13 mouse cellular contexts compared by ENCODE assay signal in genomic region chr12:111271406-111271805, GRCm38 (mm10). TPM values are rescaled to one million over a fixed set of nuclear protein-coding genes. Genes with fewer than 3 reads are reported as not detected.
DNase-seq lines count a peak whose midpoint lies in the region; ATAC-seq and TF ChIP-seq lines count a peak whose summit lies in the region.
"Had no signal": no experiment of that assay in that cellular context is flagged by ENCODE, and none has a peak within 500 bp of the region (broad histone marks: within the 10 kb centered on the region; RNA-seq: fewer than 3 reads in every experiment).

No protein-coding gene starts in this region.

- peak overlapping the region; percentile 41 for H3K4me2 ChIP-seq in heart, embryonic 15.5 days
- H3K4me2 ChIP-seq in midbrain, embryonic 16.5 days (ENCODE audit: low read length): no peak overlapping the region
- peak overlapping the region; percentile 73 for H3K4me2 ChIP-seq in intestine, postnatal 0 days (replicated peaks; ENCODE audit: low read depth)
- peak overlapping the region; percentile 38 for H3K4me2 ChIP-seq in stomach, embryonic 15.5 days
- H3K4me2 ChIP-seq in midbrain, embryonic 15.5 days: no peak overlapping the region
- H3K4me2 ChIP-seq: hindbrain, embryonic 15.5 days had no signal

- H3K9ac ChIP-seq in heart, embryonic 15.5 days: no peak overlapping the region
- no peak overlapping the region for H3K9ac ChIP-seq in midbrain, embryonic 16.5 days (ENCODE audit: low read depth, low read length)
- peak overlapping the region; percentile 51 for H3K9ac ChIP-seq in intestine, postnatal 0 days (ENCODE audit: low read depth, low read length)
- no peak overlapping the region for H3K9ac ChIP-seq in stomach, embryonic 15.5 days
- no peak overlapping the region for H3K9ac ChIP-seq in midbrain, embryonic 15.5 days
- H3K9ac ChIP-seq: forebrain, postnatal 0 days; hindbrain, embryonic 15.5 days had no signal

- no peaks in the 10 kb centered on the region for H3K36me3 ChIP-seq in heart, embryonic 15.5 days
- 0 out of 2 replicates have a peak, but pooled peaks cover 4% of the 10 kb centered on the region for H3K36me3 ChIP-seq in midbrain, embryonic 10.5 days
- no peaks in the 10 kb centered on the region for H3K36me3 ChIP-seq in midbrain, embryonic 16.5 days (ENCODE audit: control insufficient read depth, insufficient read depth, low read length)
- peaks cover 28% of the 10 kb centered on the region for H3K36me3 ChIP-seq in intestine, postnatal 0 days (ENCODE audit: control insufficient read depth, insufficient read depth)
- no peaks in the 10 kb centered on the region for H3K36me3 ChIP-seq in stomach, embryonic 15.5 days
- H3K36me3 ChIP-seq in midbrain, embryonic 15.5 days (replicated peaks): no peaks in the 10 kb centered on the region
- H3K36me3 ChIP-seq: hindbrain, embryonic 15.5 days had no signal

- peaks cover 36% of the 10 kb centered on the region for H3K4me1 ChIP-seq in heart, embryonic 15.5 days (replicated peaks)
- peaks cover 51% of the 10 kb centered on the region for H3K4me1 ChIP-seq in midbrain, embryonic 10.5 days
- H3K4me1 ChIP-seq in midbrain, embryonic 16.5 days (ENCODE audit: control insufficient read depth, insufficient read depth, low read length): peaks cover 13% of the 10 kb centered on the region
- H3K4me1 ChIP-seq in intestine, postnatal 0 days (replicated peaks; ENCODE audit: control insufficient read depth, insufficient read depth, low read length): 0 out of 2 replicates have a peak, but pooled peaks cover 8% of the 10 kb centered on the region
- H3K4me1 ChIP-seq in stomach, embryonic 15.5 days: peaks cover 36% of the 10 kb centered on the region
- H3K4me1 ChIP-seq in midbrain, embryonic 15.5 days: peaks cover 21% of the 10 kb centered on the region
- peaks cover 14% of the 10 kb centered on the region for H3K4me1 ChIP-seq in cerebellum, adult 2 months (ENCODE audit: control insufficient read depth, insufficient read depth, low read length)

- H3K27me3 ChIP-seq in heart, embryonic 15.5 days: peaks cover 78% of the 10 kb centered on the region
- peaks cover 75% of the 10 kb centered on the region for H3K27me3 ChIP-seq in midbrain, embryonic 10.5 days (ENCODE audit: low read depth, poor library complexity, severe bottlenecking)
- peaks cover 67% of the 10 kb centered on the region for H3K27me3 ChIP-seq in midbrain, embryonic 16.5 days (ENCODE audit: control insufficient read depth, insufficient read depth, low read depth, low read length)
- peaks cover 46% of the 10 kb centered on the region for H3K27me3 ChIP-seq in intestine, postnatal 0 days (replicated peaks; ENCODE audit: control insufficient read depth, insufficient read depth, low read length)
- peaks cover 73% of the 10 kb centered on the region for H3K27me3 ChIP-seq in stomach, embryonic 15.5 days (replicated peaks)
- H3K27me3 ChIP-seq in midbrain, embryonic 15.5 days (replicated peaks): peaks cover 71% of the 10 kb centered on the region
- H3K27me3 ChIP-seq in cerebellum, adult 2 months (ENCODE audit: control insufficient read depth, insufficient read depth, low read length): no peaks in the 10 kb centered on the region; the same call in 1 of the 2 replicates

- TF ChIP-seq CTCF in intestine, postnatal 0 days (IDR thresholded peaks at IDR 0.05; ENCODE audit: low read depth): no peak
- no peak for TF ChIP-seq CTCF in cerebellum, adult 2 months (IDR thresholded peaks at IDR 0.05; ENCODE audit: borderline replicate concordance, insufficient read depth, low read depth, low read length)

- DNase-seq in heart, adult 8-10 months (ENCODE audit: low spot score): no peak
- no peak for DNase-seq in midbrain, embryonic 10.5 days (ENCODE audit: low spot score)
- no peak for DNase-seq in cerebellum, adult 2 months
- DNase-seq: forebrain, postnatal 0 days; layer of hippocampus, adult 9-11 months; right cerebral cortex, postnatal 14 days; thymus, adult 18-20 months had no signal

- no peak overlapping the region for H3K27ac ChIP-seq in heart, embryonic 15.5 days
- H3K27ac ChIP-seq in midbrain, embryonic 10.5 days (replicated peaks): no peak overlapping the region
- H3K27ac ChIP-seq in midbrain, embryonic 16.5 days (ENCODE audit: low read length): no peak overlapping the region
- H3K27ac ChIP-seq in intestine, postnatal 0 days (ENCODE audit: low read depth, low read length): peak overlapping the region; percentile 76
- H3K27ac ChIP-seq in stomach, embryonic 15.5 days: no peak overlapping the region
- H3K27ac ChIP-seq in midbrain, embryonic 15.5 days: no peak overlapping the region
- no peak overlapping the region for H3K27ac ChIP-seq in cerebellum, adult 2 months (ENCODE audit: insufficient read depth, low read length)
- H3K27ac ChIP-seq: hindbrain, embryonic 15.5 days had no signal

- WGBS in heart, embryonic 15.5 days: 8% methylated on average over 28 of the region's 28 CpGs
- WGBS in midbrain, embryonic 10.5 days: 9% methylated on average over 27 of the region's 28 CpGs
- 5% methylated on average over 27 of the region's 28 CpGs for WGBS in midbrain, embryonic 16.5 days
- WGBS in intestine, postnatal 0 days: 5% methylated on average over 26 of the region's 28 CpGs
- WGBS in stomach, embryonic 15.5 days: 7% methylated on average over 28 of the region's 28 CpGs
- WGBS in midbrain, embryonic 15.5 days: 9% methylated on average over 27 of the region's 28 CpGs
- 12% methylated on average over 28 of the region's 28 CpGs for WGBS in cerebellum, adult 2 months

- H3K9me3 ChIP-seq in heart, embryonic 15.5 days (replicated peaks): no peaks in the 10 kb centered on the region
- no peaks in the 10 kb centered on the region for H3K9me3 ChIP-seq in midbrain, embryonic 10.5 days (replicated peaks)
- H3K9me3 ChIP-seq in midbrain, embryonic 16.5 days (replicated peaks; ENCODE audit: control insufficient read depth, low read length, poor library complexity, severe bottlenecking): no peaks in the 10 kb centered on the region
- H3K9me3 ChIP-seq in intestine, postnatal 0 days (ENCODE audit: control insufficient read depth): no peaks in the 10 kb centered on the region
- H3K9me3 ChIP-seq in stomach, embryonic 15.5 days: no peaks in the 10 kb centered on the region
- no peaks in the 10 kb centered on the region for H3K9me3 ChIP-seq in midbrain, embryonic 15.5 days
- H3K9me3 ChIP-seq: hindbrain, embryonic 15.5 days had no signal

- TF ChIP-seq POLR2A in cerebellum, adult 2 months (IDR thresholded peaks at IDR 0.05; ENCODE audit: borderline replicate concordance, insufficient read depth, low read length): no peak

- no peak for ATAC-seq in heart, embryonic 15.5 days (replicated peaks; ENCODE audit: insufficient number of reproducible peaks, insufficient read depth, low FRiP score, low read depth)
- no peak for ATAC-seq in midbrain, embryonic 16.5 days
- peak; percentile 6; the same call in 1 of the 2 replicates for ATAC-seq in intestine, postnatal 0 days
- ATAC-seq in stomach, embryonic 15.5 days (ENCODE audit: insufficient read depth, low FRiP score, low read depth): no peak
- ATAC-seq in midbrain, embryonic 15.5 days (replicated peaks): no peak
- ATAC-seq: forebrain, postnatal 0 days had no signal

- H3K4me3 ChIP-seq in heart, embryonic 15.5 days: peak overlapping the region; percentile 21
- H3K4me3 ChIP-seq in midbrain, embryonic 10.5 days: peak overlapping the region; percentile 1; the same call in 1 of the 2 replicates
- no peak overlapping the region for H3K4me3 ChIP-seq in midbrain, embryonic 16.5 days (ENCODE audit: low read depth, low read length)
- peak overlapping the region; percentile 50 for H3K4me3 ChIP-seq in intestine, postnatal 0 days (ENCODE audit: low read depth, low read length)
- H3K4me3 ChIP-seq in stomach, embryonic 15.5 days (replicated peaks): peak overlapping the region; percentile 17
- no peak overlapping the region for H3K4me3 ChIP-seq in midbrain, embryonic 15.5 days
- no peak overlapping the region for H3K4me3 ChIP-seq in cerebellum, adult 2 months (replicated peaks; ENCODE audit: insufficient read depth, low read depth, low read length)
- H3K4me3 ChIP-seq: hindbrain, embryonic 15.5 days had no signal

RNA-seq across cellular contexts. Expression of gene Amn, which starts 0.5 kb away (rescaled TPM):
- polyA plus RNA-seq in heart, embryonic 15.5 days (2015; fragmentation: Nextera tagmentation; extraction: Ambion mirVana): 1.4 and 2.0 TPM in 2 replicates
- total RNA-seq in heart, adult 8-10 months (2022): under 1 TPM in 1 of 4 experiments, not detected in 3; 0.41 TPM
- polyA plus RNA-seq in midbrain, embryonic 10.5 days (2016; fragmentation: Nextera tagmentation; extraction: Ambion mirVana): 0.11 and 0.17 TPM in 2 replicates
- 16.4 and 29.5 TPM in 2 replicates for polyA plus RNA-seq in midbrain, embryonic 16.5 days (2015; fragmentation: Nextera tagmentation; extraction: Ambion mirVana)
- 528 and 608 TPM in 2 replicates for polyA plus RNA-seq in intestine, postnatal 0 days (2015; fragmentation: Nextera tagmentation; extraction: Ambion mirVana)
- 21.1 and 25.3 TPM in 2 replicates for polyA plus RNA-seq in stomach, embryonic 15.5 days (2015; fragmentation: Nextera tagmentation; extraction: Ambion mirVana)
- 13.9 and 16.4 TPM in 2 replicates for polyA plus RNA-seq in midbrain, embryonic 15.5 days (2015; fragmentation: Nextera tagmentation; extraction: Ambion mirVana)
- polyA plus RNA-seq in cerebellum, adult 2 months (2012; rRNA removed): 6.4 and 9.6 TPM in 2 replicates

Comparison
In these comparisons a context has a peak if more than half of its experiments do, and no peak if none do; other contexts are left out.
1. H3K4me3 ChIP-seq: peak in heart, embryonic 15.5 days (single experiment), midbrain, embryonic 10.5 days (single experiment), intestine, postnatal 0 days (single experiment) and stomach, embryonic 15.5 days (single experiment); none in midbrain, embryonic 16.5 days (single experiment), midbrain, embryonic 15.5 days (single experiment) and cerebellum, adult 2 months (single experiment).
2. H3K4me2 ChIP-seq: peak in heart, embryonic 15.5 days (single experiment), intestine, postnatal 0 days (single experiment) and stomach, embryonic 15.5 days (single experiment); none in midbrain, embryonic 16.5 days (single experiment) and midbrain, embryonic 15.5 days (single experiment).
3. RNA of gene Amn, which starts 0.5 kb away (polyA plus RNA-seq): 528 to 608 TPM in intestine, postnatal 0 days; 16.4 to 29.5 TPM in midbrain, embryonic 16.5 days, 21.1 to 25.3 TPM in stomach, embryonic 15.5 days, 13.9 to 16.4 TPM in midbrain, embryonic 15.5 days, 6.4 to 9.6 TPM in cerebellum, adult 2 months, 1.4 to 2.0 TPM in heart, embryonic 15.5 days and 0.11 to 0.17 TPM in midbrain, embryonic 10.5 days; every median in the first group is over 10 times any median in the second.